Mouse (Mus musculus) lung, postnatal 4 days (tissue): ENCODE data around the gene Asxl1.
"Not testable (repeated sequence)": the region's sequence is repeated elsewhere in the genome, so short reads cannot be mapped to it uniquely, and the experiment has no call there.

ENCODE experiments used
- DNase-seq, 2 experiments: peaks; one replicate each; pipeline ENCODE4 v3.0.0; 2021

The Asxl1 gene

GRCm38 (mm10) chr2:153346221-153347182 lies 873 bp downstream of the Asxl1 start:
- DNase-seq = peak; percentile 78 to 89

- DNase-seq = no peak
These were observed 1.7 kb downstream of the Asxl1 start for GRCm38 (mm10) chr2:153347183-153347781.

- no peak for DNase-seq
These were observed 2.6 kb downstream of the Asxl1 start for GRCm38 (mm10) chr2:153348100-153348831.

DNA sequence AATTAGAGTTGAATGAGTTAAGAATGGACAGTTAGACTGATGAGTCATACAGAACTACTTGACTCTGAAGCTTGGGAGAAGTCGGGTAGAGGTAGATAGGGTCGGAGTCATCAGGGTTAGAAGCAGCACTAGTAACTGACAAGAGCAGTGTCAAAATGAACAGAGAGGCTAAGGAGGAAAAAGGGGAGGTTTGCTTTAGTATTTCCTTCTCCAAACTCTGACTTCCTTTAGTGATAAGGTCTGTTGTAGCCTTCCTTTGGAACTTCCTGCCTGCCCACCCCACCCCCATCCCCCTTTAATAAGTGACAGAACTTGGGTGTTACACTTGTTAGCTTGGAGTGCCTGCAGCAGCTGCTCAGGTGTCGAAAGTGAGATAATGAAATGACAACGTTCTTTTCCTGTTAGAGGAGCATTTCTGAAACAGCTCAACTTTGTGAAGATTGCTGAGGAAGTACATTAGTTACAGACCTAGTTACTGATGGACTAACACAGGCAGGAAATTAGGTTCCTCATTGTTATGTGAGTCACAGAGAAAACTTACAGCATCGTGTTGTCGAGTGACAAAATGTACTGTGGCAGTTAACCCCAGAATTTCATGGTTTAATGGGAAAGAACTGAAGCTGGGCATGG lies 5.0 kb downstream of the Asxl1 start:
- peak in 1 of 2 experiments; percentile 27 for DNase-seq

DNA sequence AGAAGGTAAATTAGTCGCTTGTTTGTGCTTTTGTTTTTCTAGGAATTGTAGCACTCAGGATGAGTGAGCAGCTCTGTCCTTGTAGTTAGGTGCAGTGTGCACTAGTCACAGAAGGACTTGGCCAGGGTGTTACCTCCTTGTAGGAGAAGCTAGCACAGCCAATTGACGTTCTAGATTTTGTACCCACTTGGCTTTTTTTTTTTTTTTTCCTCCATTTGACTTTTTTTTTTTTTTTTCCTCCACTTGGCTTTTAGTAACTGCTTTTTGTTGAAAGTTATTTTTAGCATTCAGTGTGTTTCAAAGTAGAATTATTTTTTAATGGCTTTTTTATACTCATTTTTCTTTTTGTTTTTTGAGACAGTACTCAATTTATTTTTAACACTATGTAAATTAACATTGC lies 9.0 kb downstream of the Asxl1 start:
- no peak for DNase-seq

GRCm38 (mm10) chr2:153356784-153357183 lies 11.2 kb downstream of the Asxl1 start:
- DNase-seq = no peak

DNA sequence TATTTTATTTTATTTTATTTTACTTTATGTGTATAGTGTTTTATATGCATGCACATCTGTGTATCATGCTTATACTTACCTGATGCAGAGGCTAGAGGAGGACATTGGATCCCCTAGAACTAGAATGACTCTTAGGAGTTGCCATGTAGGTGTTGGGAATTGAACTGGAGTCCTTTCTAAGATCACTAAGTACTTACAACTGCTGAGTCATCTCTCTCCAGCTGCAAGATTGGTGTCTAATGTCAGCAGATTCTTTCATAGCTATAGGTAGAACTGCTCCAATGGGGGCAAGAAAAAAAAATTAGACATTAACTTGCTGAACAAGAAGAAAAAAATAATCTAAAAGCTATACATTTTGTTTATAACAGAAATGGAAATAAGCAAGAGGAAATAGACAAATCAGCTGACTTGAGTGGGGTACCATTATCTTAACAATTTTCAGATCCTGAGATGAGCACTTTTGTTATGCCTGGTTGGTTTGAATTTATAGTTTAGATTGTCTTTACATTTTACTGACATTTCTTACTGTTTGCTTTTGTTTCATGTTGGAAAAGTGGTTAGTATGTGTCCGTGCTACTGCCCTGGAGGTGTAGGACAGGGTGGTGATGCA lies 15.6 kb downstream of the Asxl1 start:
- DNase-seq = no peak

DNA sequence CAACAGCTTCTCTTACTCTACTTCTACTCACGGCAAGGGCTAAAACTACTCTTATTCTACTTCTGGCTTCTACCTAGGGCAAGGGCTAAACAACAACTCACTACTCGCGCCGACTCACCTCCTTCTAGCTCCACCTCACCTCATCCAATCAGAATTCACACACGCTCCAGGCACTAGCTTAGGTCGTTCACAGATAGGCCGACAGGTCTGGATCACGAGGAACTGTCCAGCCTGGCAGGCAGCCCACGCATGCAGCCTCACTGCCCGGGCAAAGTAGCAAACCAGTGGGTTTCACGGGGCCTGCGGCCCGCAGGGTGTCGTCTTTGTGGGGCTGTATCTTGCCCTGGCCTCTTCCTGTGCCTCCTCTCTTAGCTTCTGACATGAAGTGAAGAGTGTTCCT lies 18.9 kb downstream of the Asxl1 start:
- not testable (repeated sequence) for DNase-seq

- no peak for DNase-seq
These were observed 25.2 kb downstream of the Asxl1 start for GRCm38 (mm10) chr2:153370871-153371270.

DNA sequence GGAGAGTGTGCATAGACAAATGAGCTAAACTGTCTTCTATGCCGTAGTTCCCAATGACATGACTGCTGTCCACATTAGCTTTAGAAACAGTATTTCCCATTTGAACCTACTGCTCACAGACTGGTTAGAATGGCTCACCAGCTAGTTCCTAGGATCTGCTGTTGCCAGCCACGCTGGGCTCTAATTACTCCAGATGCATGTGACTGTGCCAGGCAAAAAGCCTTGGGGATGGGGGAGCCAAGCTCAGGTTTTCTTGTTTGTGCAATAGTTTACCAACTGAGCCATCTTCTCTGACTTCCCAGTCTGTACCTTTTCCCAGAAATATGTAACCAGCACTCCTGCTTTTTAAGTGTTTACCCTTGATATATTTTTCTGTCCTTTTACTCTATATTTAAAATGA lies 29.8 kb downstream of the Asxl1 start:
- no peak for DNase-seq

DNA sequence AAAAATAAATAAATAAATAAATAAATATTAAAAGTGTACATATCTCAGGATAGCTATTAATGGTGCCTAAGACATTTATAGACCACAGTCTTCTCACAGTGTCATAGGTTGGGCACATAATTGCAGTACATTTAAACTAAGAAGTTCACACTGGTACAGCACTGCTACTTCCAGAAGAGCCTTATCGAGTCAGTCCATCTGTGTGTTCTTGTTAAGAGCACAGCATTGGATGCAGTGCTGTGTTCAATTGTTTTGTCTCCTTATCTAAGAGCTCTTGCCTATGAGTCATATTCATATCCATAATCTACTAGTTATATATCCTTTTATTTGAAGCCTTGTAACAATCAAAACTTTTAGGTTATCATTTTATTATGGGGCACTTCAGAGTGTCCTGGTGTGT lies 34.9 kb downstream of the Asxl1 start:
- no peak for DNase-seq

GRCm38 (mm10) chr2:153389831-153390230 lies 44.2 kb downstream of the Asxl1 start:
- DNase-seq = no peak

GRCm38 (mm10) chr2:153393045-153393444 lies 47.4 kb downstream of the Asxl1 start:
- DNase-seq = no peak

GRCm38 (mm10) chr2:153397790-153398515 lies 52.3 kb downstream of the Asxl1 start:
- DNase-seq = no peak

GRCm38 (mm10) chr2:153399166-153399565 lies 53.5 kb downstream of the Asxl1 start:
- no peak for DNase-seq

- DNase-seq = no peak
These were observed 58.4 kb downstream of the Asxl1 start for GRCm38 (mm10) chr2:153404062-153404461.

GRCm38 (mm10) chr2:153404882-153405281 lies 59.3 kb downstream of the Asxl1 start:
- no peak for DNase-seq

DNA sequence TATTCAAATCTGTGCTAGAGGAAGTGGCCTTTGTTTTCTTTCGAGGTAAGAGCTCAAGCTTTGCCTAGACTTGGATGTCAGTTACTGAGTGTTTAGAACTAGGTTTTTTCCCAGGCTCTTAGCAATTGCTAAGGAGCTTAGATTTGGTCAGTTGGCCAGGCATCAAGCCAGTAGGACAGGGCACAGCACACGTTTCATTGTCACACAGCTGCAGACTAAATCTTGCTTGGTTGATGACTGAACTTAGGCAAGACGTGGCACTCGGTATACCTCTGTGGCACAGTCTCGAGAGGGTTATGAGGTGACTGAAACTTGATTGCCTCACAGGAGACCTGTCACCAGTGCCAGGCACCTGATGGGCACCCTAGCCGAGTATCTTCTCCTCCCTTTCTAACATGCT lies 61.3 kb downstream of the Asxl1 start:
- DNase-seq = no peak

DNA sequence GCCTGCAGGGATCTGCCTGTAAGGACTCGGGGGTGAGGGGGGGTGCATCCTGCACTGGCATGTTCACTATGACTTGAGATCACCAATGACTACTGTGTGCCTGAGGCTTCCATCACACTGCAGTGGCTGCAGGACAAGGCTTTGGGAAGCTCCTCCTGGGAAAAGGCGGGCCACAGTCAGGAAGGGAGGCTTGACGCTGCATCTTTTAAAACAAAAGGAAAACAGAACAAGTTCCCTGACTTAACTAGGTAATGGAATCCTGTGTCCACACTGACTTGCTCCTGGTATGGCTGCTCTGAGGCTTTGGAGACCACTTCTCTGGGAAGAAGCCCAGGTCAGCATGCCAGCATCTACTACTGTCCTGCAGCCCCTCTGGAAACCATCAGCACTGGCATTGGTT lies 63.3 kb downstream of the Asxl1 start:
- no peak for DNase-seq

DNA sequence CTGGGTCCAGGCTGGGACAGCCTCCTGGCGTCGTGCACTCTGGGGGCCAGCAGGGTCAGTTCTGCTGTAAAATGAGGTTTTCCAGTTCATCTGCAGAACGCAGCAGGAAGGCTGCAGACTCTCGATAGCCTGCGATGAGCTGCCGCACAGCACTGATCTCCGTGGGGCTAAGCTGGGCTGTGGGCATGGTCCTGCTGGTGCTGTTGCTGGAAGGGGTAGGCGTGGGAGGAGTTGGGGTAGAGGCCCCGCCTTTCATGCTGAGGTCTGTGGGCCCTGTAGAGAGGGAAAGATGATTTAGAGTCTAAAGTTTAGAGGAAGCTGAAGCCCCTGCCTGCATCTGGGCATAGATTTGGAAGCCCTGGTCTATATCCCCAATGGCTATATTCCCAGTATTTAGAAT lies 65.9 kb downstream of the Asxl1 start:
- DNase-seq = no peak

DNA sequence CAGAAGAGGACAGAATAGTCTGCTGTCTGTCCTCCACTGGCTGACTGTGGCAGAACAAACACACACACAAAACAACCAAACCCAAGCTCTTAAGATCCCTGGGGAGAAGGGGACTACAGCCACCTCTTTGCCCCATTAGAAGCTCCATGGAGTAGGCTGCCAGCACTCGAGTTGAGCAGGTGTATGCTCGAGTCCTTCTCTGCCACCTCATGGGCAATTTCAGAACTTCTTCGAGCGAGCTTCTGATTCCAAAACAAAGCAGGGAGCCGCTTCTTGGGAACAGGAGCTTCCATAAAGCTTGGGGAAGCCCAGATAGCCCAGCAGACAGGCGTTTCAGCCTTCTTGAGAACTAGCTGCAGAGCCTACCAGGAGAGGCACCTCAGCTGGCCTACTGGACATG lies 66.9 kb downstream of the Asxl1 start:
- DNase-seq = no peak

DNA sequence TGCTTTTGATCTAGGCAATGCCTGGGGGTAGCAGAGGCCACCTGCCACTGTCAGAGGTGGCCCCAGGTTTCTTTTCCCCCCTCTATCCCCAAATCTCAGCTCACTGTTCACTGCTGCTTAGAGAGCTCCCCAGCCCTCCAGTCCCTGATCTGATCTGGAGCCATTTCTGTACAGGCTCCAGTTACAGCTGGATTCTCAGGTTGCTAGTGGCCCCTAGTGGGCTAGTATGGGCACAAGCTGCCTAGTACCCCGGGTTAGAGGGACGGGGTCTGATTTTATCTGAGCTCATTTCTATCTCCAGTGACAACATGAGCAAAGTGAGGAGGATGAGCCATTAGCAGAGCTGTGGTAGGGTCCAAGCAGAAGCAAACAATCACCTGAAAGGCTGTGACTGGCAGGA lies 69.0 kb downstream of the Asxl1 start:
- no peak for DNase-seq
